Mouse (Mus musculus) ES-Bruce4 (cell line): ENCODE measurements around the gene Camkk1. TPM values are rescaled to one million over a fixed set of nuclear protein-coding genes. Genes with fewer than 3 reads are reported as not detected.

Source experiments
- H3K27ac ChIP-seq: 2 replicates; pipeline ENCODE4 v1.5.1; 2012; ENCODE audit warnings: low read length, inconsistent platforms; ENCODE audit not compliant: insufficient read depth
- H3K27me3 ChIP-seq: 2 replicates; pipeline ENCODE4 v1.6.1; 2012; ENCODE audit warnings: mild to moderate bottlenecking, low read length, inconsistent platforms; ENCODE audit not compliant: control insufficient read depth, poor library complexity, insufficient read depth, severe bottlenecking
- H3K36me3 ChIP-seq: 2 replicates; pipeline ENCODE4 v1.6.1; 2012; ENCODE audit warnings: inconsistent platforms, mild to moderate bottlenecking, low read length, moderate library complexity; ENCODE audit not compliant: control insufficient read depth, poor library complexity, insufficient read depth, severe bottlenecking
- H3K4me1 ChIP-seq: one replicate; pipeline ENCODE4 v1.8.1; 2011; ENCODE audit warnings: low read length; ENCODE audit not compliant: control insufficient read depth, insufficient read depth
- H3K4me3 ChIP-seq: 2 replicates; pipeline ENCODE4 v1.5.1; 2011; ENCODE audit warnings: low read depth, mild to moderate bottlenecking, low read length
- H3K9ac ChIP-seq: 2 replicates; pipeline ENCODE4 v1.6.1; 2012; ENCODE audit warnings: low read depth, mild to moderate bottlenecking, inconsistent platforms; ENCODE audit not compliant: poor library complexity, severe bottlenecking
- H3K9me3 ChIP-seq: replicated peaks from 2 replicates; pipeline ENCODE4 v1.6.1; 2012; ENCODE audit warnings: mild to moderate bottlenecking, low read length, inconsistent platforms; ENCODE audit not compliant: control insufficient read depth, poor library complexity, insufficient read depth, severe bottlenecking
- CTCF ChIP-seq: IDR thresholded peaks from one replicate; pipeline ENCODE4 v1.8.1; 2011; ENCODE audit warnings: low read depth, low read length
- EP300 ChIP-seq: IDR thresholded peaks from 2 replicates; pipeline ENCODE4 v1.6.1; 2011; ENCODE audit warnings: low read depth, low read length; ENCODE audit not compliant: insufficient read depth
- POLR2A ChIP-seq: IDR thresholded peaks from one replicate; pipeline ENCODE4 v1.8.1; 2011; ENCODE audit warnings: low read length; ENCODE audit not compliant: insufficient read depth
- polyA plus RNA-seq: library from polyadenylated mRNA; stranded (reverse); fragments of >200 nt; gene quantifications from 2 replicates; pipeline ENCODE4 v1.2.4, GENCODE M21; 2011; ENCODE audit warnings: low read depth; ENCODE audit not compliant: missing spikeins, insufficient read depth, insufficient read length

Camkk1 gene
- polyA plus RNA-seq, 1 experiment = 3.0 TPM

GRCm38 (mm10) chr11:73087700-73088480, 69.1 kb downstream of the Camkk1 start:
- Histone ChIP-seq H3K36me3 (no peaks in the 10 kb centered on the region), H3K9ac (no peak overlapping the region), H3K9me3 (no peaks in the 10 kb centered on the region), H3K4me3 (no peak overlapping the region), H3K4me1 (no peaks in the 10 kb centered on the region), H3K27me3 (no peaks in the 10 kb centered on the region), H3K27ac (no peak overlapping the region)
- TF ChIP-seq EP300 (no peak), CTCF (no peak), POLR2A (no peak)

GRCm38 (mm10) chr11:73090283-73090682, 71.5 kb downstream of the Camkk1 start, which contains the start of gene Itgae:
Itgae (plus strand) TSS chr11:73090583.
- Histone ChIP-seq H3K27me3 (no peaks in the 10 kb centered on the region), H3K36me3 (no peaks in the 10 kb centered on the region), H3K27ac (no peak within 1 kb of the TSS), H3K4me1 (no peaks in the 10 kb centered on the region), H3K4me3 (no peak within 1 kb of the TSS), H3K9ac (no peak within 1 kb of the TSS), H3K9me3 (no peaks in the 10 kb centered on the region)
- TF ChIP-seq CTCF (no peak), EP300 (no peak), POLR2A (no peak)

- Histone ChIP-seq H3K9me3 (no peaks in the 10 kb centered on the region), H3K4me1 (no peaks in the 10 kb centered on the region), H3K27me3 (no peaks in the 10 kb centered on the region), H3K4me3 (no peak overlapping the region), H3K27ac (no peak overlapping the region), H3K36me3 (no peaks in the 10 kb centered on the region), H3K9ac (no peak overlapping the region)
- no peak for TF ChIP-seq CTCF
- no peak for TF ChIP-seq POLR2A
- TF ChIP-seq EP300 = no peak
Measured at GRCm38 (mm10) chr11:73090826-73091225, 72.0 kb downstream of the Camkk1 start.

Other genes with a start within 250 kb of the Camkk1 start
- 7.1 and 7.5 TPM in 2 replicates for gene Cyb5d2, start 222.9 kb upstream of the Camkk1 start, polyA plus RNA-seq
- gene Zzef1, start 222.8 kb upstream of the Camkk1 start, polyA plus RNA-seq = 6.8 and 10.2 TPM in 2 replicates
- 3.6 and 3.7 TPM in 2 replicates for gene Atp2a3, start 57.8 kb upstream of the Camkk1 start, polyA plus RNA-seq
- gene P2rx1, start 19.9 kb upstream of the Camkk1 start, polyA plus RNA-seq = not detected in 2 replicates
- 17.9 TPM in 2 replicates for gene Ncbp3, start 28.8 kb downstream of the Camkk1 start, polyA plus RNA-seq
- gene Itgae, start 71.6 kb downstream of the Camkk1 start, polyA plus RNA-seq = 0.29 and 0.78 TPM in 2 replicates
- 13.0 and 14.0 TPM in 2 replicates for gene Haspin, start 119.3 kb downstream of the Camkk1 start, polyA plus RNA-seq
- gene P2rx5, start 141.4 kb downstream of the Camkk1 start, polyA plus RNA-seq = 0.42 and 0.55 TPM in 2 replicates
- gene Emc6, start 158.0 kb downstream of the Camkk1 start, polyA plus RNA-seq = 51.9 TPM in 2 replicates
- gene Tax1bp3, start 158.1 kb downstream of the Camkk1 start, polyA plus RNA-seq = 36.2 and 37.1 TPM in 2 replicates
- 15.3 and 15.4 TPM in 2 replicates for gene Ctns, start 180.0 kb downstream of the Camkk1 start, polyA plus RNA-seq
- 0.93 and 0.94 TPM in 2 replicates for gene Shpk, start 180.5 kb downstream of the Camkk1 start, polyA plus RNA-seq
- gene Trpv1, start 215.3 kb downstream of the Camkk1 start, polyA plus RNA-seq = not detected in 2 replicates
- 0.11 TPM in 1 of 2 replicates, not detected in the other for gene Trpv3, start 248.4 kb downstream of the Camkk1 start, polyA plus RNA-seq